8 mouse cellular contexts compared by ENCODE assay signal in the genomic region with DNA sequence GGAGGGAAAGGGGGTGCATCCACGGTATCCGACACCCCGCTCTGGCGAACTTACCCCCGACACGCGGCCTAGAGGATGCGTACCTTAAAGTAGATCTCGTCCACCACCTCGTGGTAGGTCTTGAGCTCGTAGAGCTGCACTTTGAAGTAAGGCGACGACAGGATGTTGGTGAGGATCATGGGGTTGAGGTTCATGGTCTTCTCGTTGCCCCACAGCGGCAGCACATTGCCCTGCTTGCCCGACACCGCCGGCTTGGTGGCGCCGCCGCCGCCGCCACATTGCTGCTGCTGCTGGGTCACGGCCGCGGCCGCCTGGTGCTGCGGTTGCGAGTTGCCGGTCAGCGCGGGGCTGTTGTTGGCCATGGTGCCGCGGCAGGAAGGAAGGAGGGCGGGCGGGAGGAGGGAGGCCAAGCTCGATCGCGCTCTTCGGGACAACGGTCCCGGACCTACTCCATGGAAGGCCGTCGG. TPM values are rescaled to one million over a fixed set of nuclear protein-coding genes. Genes with fewer than 3 reads are reported as not detected.
DNase-seq lines count a peak whose midpoint lies in the region; ATAC-seq and TF ChIP-seq lines count a peak whose summit lies in the region.

No protein-coding gene starts in this region.

- H3K4me1 ChIP-seq in kidney, adult 2 months (ENCODE audit: control insufficient read depth, insufficient read depth, low read length), result peaks cover 11% of the 10 kb centered on the region
- H3K4me1 ChIP-seq in midbrain, postnatal 0 days (ENCODE audit: insufficient read depth, low read length), result peaks cover 5% of the 10 kb centered on the region

- peak; percentile 63 for DNase-seq in kidney, adult 11 months
- no peak for DNase-seq in kidney, adult 18-20 months
- peak; percentile 77 for DNase-seq in embryo, embryonic 9.5 days (ENCODE audit: extremely low spot score)
- peak; percentile 69 for DNase-seq in kidney, adult 2 months
- DNase-seq in liver, result peak; percentile 74
- peak; percentile 81 for DNase-seq in midbrain, postnatal 0 days (ENCODE audit: low spot score)
- peak; percentile 68 to 84 for DNase-seq in spleen, postnatal 4 days (ENCODE audit: low spot score in 2 of 2)

- TF ChIP-seq CTCF in kidney, adult 2 months (conservative IDR thresholded peaks at IDR 0.05; ENCODE audit: insufficient read depth, insufficient read length, low read depth, low read length), result peak; percentile 44
- peak; percentile 69 for TF ChIP-seq CTCF in midbrain, postnatal 0 days (IDR thresholded peaks at IDR 0.05)

- H3K27ac ChIP-seq in kidney, adult 2 months (ENCODE audit: insufficient read depth, low read depth, low read length), result peak overlapping the region; percentile 97
- peak overlapping the region; percentile 91 for H3K27ac ChIP-seq in midbrain, postnatal 0 days (ENCODE audit: low read depth, low read length)

- peak overlapping the region; percentile 98 for H3K4me2 ChIP-seq in midbrain, postnatal 0 days (ENCODE audit: low read depth, low read length, poor library complexity, severe bottlenecking)

- ATAC-seq in granulocyte monocyte progenitor cell, adult 5-6 weeks (replicated peaks; ENCODE audit: poor library complexity, severe bottlenecking), result peak; percentile 66
- ATAC-seq in midbrain, postnatal 0 days (ENCODE audit: low FRiP score), result peak; percentile 86

- H3K9ac ChIP-seq in midbrain, postnatal 0 days (replicated peaks; ENCODE audit: low read length, poor library complexity, severe bottlenecking), result peak overlapping the region; percentile 79

- peaks cover 2% of the 10 kb centered on the region for H3K36me3 ChIP-seq in kidney, adult 2 months (ENCODE audit: control insufficient read depth, insufficient read depth, low read length)
- no peaks in the 10 kb centered on the region; the same call in 1 of the 2 replicates for H3K36me3 ChIP-seq in midbrain, postnatal 0 days (ENCODE audit: insufficient read depth, low read length)

- TF ChIP-seq POLR2A in kidney, adult 2 months (IDR thresholded peaks at IDR 0.05; ENCODE audit: low read depth, low read length), result no peak

- no peaks in the 10 kb centered on the region for H3K27me3 ChIP-seq in kidney, adult 2 months (replicated peaks; ENCODE audit: control insufficient read depth, insufficient read depth, low read length)
- H3K27me3 ChIP-seq in midbrain, postnatal 0 days (ENCODE audit: insufficient read depth, low read length), result no peaks in the 10 kb centered on the region

- no peaks in the 10 kb centered on the region for H3K9me3 ChIP-seq in midbrain, postnatal 0 days (ENCODE audit: low read length)

- WGBS in kidney, adult 2 months, result 1% methylated on average over 44 of the region's 44 CpGs
- under 1% methylated on average over 42 of the region's 44 CpGs for WGBS in midbrain, postnatal 0 days

- peak overlapping the region; percentile 81 for H3K4me3 ChIP-seq in kidney, adult 2 months (ENCODE audit: insufficient read depth, low read depth, low read length)
- H3K4me3 ChIP-seq in midbrain, postnatal 0 days (ENCODE audit: low read depth, low read length), result peak overlapping the region; percentile 62

RNA-seq across cellular contexts. Expression of a gene that starts 0.4 kb away (rescaled TPM):
- 113 and 174 TPM in 2 replicates for total RNA-seq in granulocyte monocyte progenitor cell, adult 5-6 weeks (2014; fragmentation: Nextera tagmentation)
- 211 and 237 TPM in 2 replicates for total RNA-seq in granulocyte monocyte progenitor cell, adult 5-6 weeks (2017)
- polyA plus RNA-seq in kidney, adult 2 months (2012; rRNA removed), result 19.7 and 31.5 TPM in 2 replicates
- total RNA-seq in midbrain, postnatal 0 days (2014; rRNA removed), result 33.5 and 36.9 TPM in 2 replicates
- 32.5 and 42.2 TPM in 2 replicates for polyA plus RNA-seq in midbrain, postnatal 0 days (2015; fragmentation: Nextera tagmentation; extraction: Ambion mirVana)

RNA-seq across cellular contexts. Expression of a gene that starts 21.3 kb away (rescaled TPM):
- total RNA-seq in granulocyte monocyte progenitor cell, adult 5-6 weeks (2014; fragmentation: Nextera tagmentation), result 0.21 TPM in 1 of 2 replicates, not detected in the other
- 0.05 TPM in 1 of 2 replicates, not detected in the other for total RNA-seq in granulocyte monocyte progenitor cell, adult 5-6 weeks (2017)
- 0.23 and 0.25 TPM in 2 replicates for polyA plus RNA-seq in kidney, adult 2 months (2012; rRNA removed)
- total RNA-seq in midbrain, postnatal 0 days (2014; rRNA removed), result not detected in 2 replicates
- 0.09 TPM in 1 of 2 replicates, not detected in the other for polyA plus RNA-seq in midbrain, postnatal 0 days (2015; fragmentation: Nextera tagmentation; extraction: Ambion mirVana)

RNA-seq across cellular contexts. Expression of a gene that starts 28.6 kb away (rescaled TPM):
- not detected in 2 replicates for total RNA-seq in granulocyte monocyte progenitor cell, adult 5-6 weeks (2014; fragmentation: Nextera tagmentation)
- not detected in 2 replicates for total RNA-seq in granulocyte monocyte progenitor cell, adult 5-6 weeks (2017)
- 0.06 TPM in 1 of 2 replicates, not detected in the other for polyA plus RNA-seq in kidney, adult 2 months (2012; rRNA removed)
- 1.3 and 2.3 TPM in 2 replicates for total RNA-seq in midbrain, postnatal 0 days (2014; rRNA removed)
- 2.2 and 2.6 TPM in 2 replicates for polyA plus RNA-seq in midbrain, postnatal 0 days (2015; fragmentation: Nextera tagmentation; extraction: Ambion mirVana)

RNA-seq across cellular contexts. Expression of a gene that starts 29.1 kb away (rescaled TPM):
- not detected in 2 replicates for total RNA-seq in granulocyte monocyte progenitor cell, adult 5-6 weeks (2014; fragmentation: Nextera tagmentation)
- total RNA-seq in granulocyte monocyte progenitor cell, adult 5-6 weeks (2017), result not detected in 2 replicates
- polyA plus RNA-seq in kidney, adult 2 months (2012; rRNA removed), result 0.31 and 0.38 TPM in 2 replicates
- total RNA-seq in midbrain, postnatal 0 days (2014; rRNA removed), result not detected in 2 replicates
- polyA plus RNA-seq in midbrain, postnatal 0 days (2015; fragmentation: Nextera tagmentation; extraction: Ambion mirVana), result not detected in 2 replicates
